Mouse (Mus musculus) induced T-regulatory cell, adult 2 months (primary cell): ENCODE measurements around the gene Gje1.
A peak's percentile ranks its signal among the peaks of the same experiment; 100 is the strongest.

Experiments
- DNase-seq: peaks from one replicate; pipeline ENCODE4 v3.0.0-alpha.2; 2012; ENCODE audit warnings: low read depth

Gene Gje1

GRCm38 (mm10) chr10:14718114-14718513 lies at the start of gene Gje1:
Gje1 (minus strand) TSS chr10:14718214.
- DNase-seq = no peak

GRCm38 (mm10) chr10:14760618-14761017 lies 42.6 kb upstream of the Gje1 start:
- DNase-seq = no peak

- no peak for DNase-seq
Observed at GRCm38 (mm10) chr10:14759665-14760558, 41.9 kb upstream of the Gje1 start.

GRCm38 (mm10) chr10:14734285-14734684 lies 16.3 kb upstream of the Gje1 start:
- peak; percentile 43 for DNase-seq

- DNase-seq = no peak
Observed at GRCm38 (mm10) chr10:14725671-14726070, 7.7 kb upstream of the Gje1 start.

GRCm38 (mm10) chr10:14705072-14706066 lies 12.6 kb downstream of the Gje1 start, which contains the start of the genes Vta1 and Nmbr:
Vta1 (minus strand) TSS chr10:14705560.
Nmbr (plus strand) TSS chr10:14705591.
- peak; percentile 98 for DNase-seq

GRCm38 (mm10) chr10:14703830-14704420 lies 14.1 kb downstream of the Gje1 start:
- DNase-seq = peak; percentile 12

- no peak for DNase-seq
Observed at GRCm38 (mm10) chr10:14703239-14703638, 14.8 kb downstream of the Gje1 start.

- DNase-seq = no peak
Observed at GRCm38 (mm10) chr10:14690349-14690748, 27.7 kb downstream of the Gje1 start.

GRCm38 (mm10) chr10:14688785-14689442 lies 29.1 kb downstream of the Gje1 start:
- DNase-seq = no peak

- peak; percentile 10 for DNase-seq
Observed at GRCm38 (mm10) chr10:14685663-14686062, 32.4 kb downstream of the Gje1 start.

GRCm38 (mm10) chr10:14666147-14666546 lies 51.9 kb downstream of the Gje1 start:
- no peak for DNase-seq
